Mouse (Mus musculus) naive thymus-derived CD4-positive, alpha-beta T cell, adult 2 months (primary cell): ENCODE data around the gene Idh2.

Experiments
- DNase-seq: peaks from one replicate; pipeline ENCODE4 v3.0.0-alpha.2; 2011; ENCODE audit warnings: low read depth

The Idh2 gene

GRCm38 (mm10) chr7:80085970-80086715 lies 29.0 kb downstream of the Idh2 start:
- no peak for DNase-seq

GRCm38 (mm10) chr7:80084484-80084931 lies 30.7 kb downstream of the Idh2 start:
- DNase-seq = peak; percentile 84

GRCm38 (mm10) chr7:80081586-80082554 lies 33.3 kb downstream of the Idh2 start:
- no peak for DNase-seq

GRCm38 (mm10) chr7:80078792-80079301 lies 36.3 kb downstream of the Idh2 start:
- DNase-seq = no peak

GRCm38 (mm10) chr7:80077801-80078200 lies 37.4 kb downstream of the Idh2 start:
- DNase-seq = no peak

- DNase-seq = no peak
These were observed 38.1 kb downstream of the Idh2 start for GRCm38 (mm10) chr7:80076961-80077716.

GRCm38 (mm10) chr7:80075946-80076583 lies 39.1 kb downstream of the Idh2 start:
- no peak for DNase-seq

GRCm38 (mm10) chr7:80074921-80075441 lies 40.2 kb downstream of the Idh2 start:
- DNase-seq = peak; percentile 65

GRCm38 (mm10) chr7:80073506-80073905 lies 41.7 kb downstream of the Idh2 start:
- no peak for DNase-seq

GRCm38 (mm10) chr7:80072297-80072696 lies 42.9 kb downstream of the Idh2 start:
- DNase-seq = no peak

GRCm38 (mm10) chr7:80071209-80071608 lies 44.0 kb downstream of the Idh2 start:
- DNase-seq = no peak

- no peak for DNase-seq
These were observed 45.4 kb downstream of the Idh2 start for GRCm38 (mm10) chr7:80069615-80070327.

GRCm38 (mm10) chr7:80068341-80068740 lies 46.9 kb downstream of the Idh2 start:
- DNase-seq = no peak

GRCm38 (mm10) chr7:80066675-80067455 lies 48.3 kb downstream of the Idh2 start:
- DNase-seq = no peak

- DNase-seq = no peak
These were observed 49.9 kb downstream of the Idh2 start for GRCm38 (mm10) chr7:80065250-80065649.

- no peak for DNase-seq
These were observed 51.1 kb downstream of the Idh2 start for GRCm38 (mm10) chr7:80063902-80064736.

GRCm38 (mm10) chr7:80063244-80063643 lies 51.9 kb downstream of the Idh2 start:
- no peak for DNase-seq

GRCm38 (mm10) chr7:80062083-80062826 lies 52.9 kb downstream of the Idh2 start:
- no peak for DNase-seq
